Mouse (Mus musculus) stomach, postnatal 0 days (tissue): ENCODE measurements at regions not wholly inside any gene's neighbourhood (a gene's known extent, or its start where the extent isn't known, plus 50 kb on each side); places are given as distances from the start of the nearest gene placed in this dataset.

Experiments used
- CTCF ChIP-seq: IDR thresholded peaks from 2 replicates; pipeline ENCODE4 v1.5.1; 2016; ENCODE audit warnings: antibody characterized with exemption, low read depth, mild to moderate bottlenecking, moderate library complexity
- EP300 ChIP-seq: optimal IDR thresholded peaks from 2 replicates; pipeline ENCODE3; 2016; ENCODE audit warnings: antibody characterized with exemption

- TF ChIP-seq CTCF (no peak), EP300 (no peak)
Observed at GRCm38 (mm10) chr9:26635211-26635610, 98.3 kb upstream of the B3gat1 start.
